Mouse (Mus musculus): ENCODE measurements around the gene Psen1. TPM values are rescaled to one million over a fixed set of nuclear protein-coding genes. Genes with fewer than 3 reads are reported as not detected.

Psen1 gene
- polyA plus RNA-seq, 1 experiment: 36.6 TPM

GRCm38 (mm10) chr12:83726510-83727308, 38.8 kb downstream of the Psen1 start:
- H3K4me3 ChIP-seq (ENCODE audit: insufficient read depth, poor library complexity, severe bottlenecking): no peak overlapping the region
- no peaks in the 10 kb centered on the region for H3K79me3 ChIP-seq (ENCODE audit: low read depth)
- peaks cover 72% of the 10 kb centered on the region for H3K36me3 ChIP-seq (ENCODE audit: control insufficient read depth, insufficient read depth)
- no peak overlapping the region for H3ac ChIP-seq (ENCODE audit: control insufficient read depth, insufficient read length, low read depth)
- H3K79me2 ChIP-seq (ENCODE audit: control insufficient read depth, insufficient read depth): no peaks in the 10 kb centered on the region
- TF ChIP-seq FOSL1 (IDR thresholded peaks at IDR 0.05; ENCODE audit: insufficient read depth, low read length, poor library complexity, severe bottlenecking) (no peak), USF1 (IDR thresholded peaks at IDR 0.05; ENCODE audit: low read depth) (no peak), MYOG (IDR thresholded peaks at IDR 0.05; ENCODE audit: control insufficient read depth, extremely low read depth, insufficient read length) (no peak), MYOD1 (IDR thresholded peaks at IDR 0.05; ENCODE audit: control insufficient read depth, insufficient read length, low read depth) (no peak), CEBPB (IDR thresholded peaks at IDR 0.05; ENCODE audit: low read depth) (no peak), CTCF (IDR thresholded peaks at IDR 0.05; ENCODE audit: control insufficient read depth, insufficient read depth, insufficient read length) (no peak), MAX (IDR thresholded peaks at IDR 0.05) (no peak)
- no peaks in the 10 kb centered on the region for H3K27me3 ChIP-seq (ENCODE audit: control insufficient read depth, insufficient read depth, insufficient read length)

- no peak for TF ChIP-seq CTCF (IDR thresholded peaks at IDR 0.05; ENCODE audit: control insufficient read depth, insufficient read depth, insufficient read length)
- TF ChIP-seq FOSL1 (IDR thresholded peaks at IDR 0.05; ENCODE audit: insufficient read depth, low read length, poor library complexity, severe bottlenecking): no peak
- no peak for TF ChIP-seq MYOD1 (IDR thresholded peaks at IDR 0.05; ENCODE audit: control insufficient read depth, insufficient read length, low read depth)
- no peak for TF ChIP-seq CEBPB (IDR thresholded peaks at IDR 0.05; ENCODE audit: low read depth)
- no peak for TF ChIP-seq USF1 (IDR thresholded peaks at IDR 0.05; ENCODE audit: low read depth)
- TF ChIP-seq MAX (IDR thresholded peaks at IDR 0.05): no peak
- TF ChIP-seq MYOG (IDR thresholded peaks at IDR 0.05; ENCODE audit: control insufficient read depth, extremely low read depth, insufficient read length): no peak
- Histone ChIP-seq H3K27me3 (ENCODE audit: control insufficient read depth, insufficient read depth, insufficient read length) (no peaks in the 10 kb centered on the region), H3K4me3 (ENCODE audit: insufficient read depth, poor library complexity, severe bottlenecking) (no peak overlapping the region), H3K79me3 (ENCODE audit: low read depth) (no peaks in the 10 kb centered on the region), H3ac (ENCODE audit: control insufficient read depth, insufficient read length, low read depth) (no peak overlapping the region), H3K79me2 (ENCODE audit: control insufficient read depth, insufficient read depth) (no peaks in the 10 kb centered on the region), H3K36me3 (ENCODE audit: control insufficient read depth, insufficient read depth) (peaks cover 61% of the 10 kb centered on the region)
Measured at GRCm38 (mm10) chr12:83732225-83732624, 44.3 kb downstream of the Psen1 start.

GRCm38 (mm10) chr12:83734047-83734446, 46.1 kb downstream of the Psen1 start:
- TF ChIP-seq CTCF (IDR thresholded peaks at IDR 0.05; ENCODE audit: control insufficient read depth, insufficient read depth, insufficient read length) (no peak), MAX (IDR thresholded peaks at IDR 0.05) (no peak), USF1 (IDR thresholded peaks at IDR 0.05; ENCODE audit: low read depth) (no peak)
- peaks cover 43% of the 10 kb centered on the region for H3K36me3 ChIP-seq (ENCODE audit: control insufficient read depth, insufficient read depth)

GRCm38 (mm10) chr12:83736236-83736635, 48.3 kb downstream of the Psen1 start:
- no peaks in the 10 kb centered on the region for H3K79me3 ChIP-seq (ENCODE audit: low read depth)
- H3K4me3 ChIP-seq (ENCODE audit: insufficient read depth, poor library complexity, severe bottlenecking): no peak overlapping the region
- no peak overlapping the region for H3ac ChIP-seq (ENCODE audit: control insufficient read depth, insufficient read length, low read depth)
- H3K36me3 ChIP-seq (ENCODE audit: control insufficient read depth, insufficient read depth): peaks cover 23% of the 10 kb centered on the region
- no peaks in the 10 kb centered on the region for H3K27me3 ChIP-seq (ENCODE audit: control insufficient read depth, insufficient read depth, insufficient read length)
- no peaks in the 10 kb centered on the region for H3K79me2 ChIP-seq (ENCODE audit: control insufficient read depth, insufficient read depth)
- TF ChIP-seq MYOG (IDR thresholded peaks at IDR 0.05; ENCODE audit: control insufficient read depth, extremely low read depth, insufficient read length): no peak
- no peak for TF ChIP-seq CEBPB (IDR thresholded peaks at IDR 0.05; ENCODE audit: low read depth)
- no peak for TF ChIP-seq MAX (IDR thresholded peaks at IDR 0.05)
- TF ChIP-seq USF1 (IDR thresholded peaks at IDR 0.05; ENCODE audit: low read depth): no peak
- no peak for TF ChIP-seq CTCF (IDR thresholded peaks at IDR 0.05; ENCODE audit: control insufficient read depth, insufficient read depth, insufficient read length)
- TF ChIP-seq MYOD1 (IDR thresholded peaks at IDR 0.05; ENCODE audit: control insufficient read depth, insufficient read length, low read depth): no peak
- no peak for TF ChIP-seq FOSL1 (IDR thresholded peaks at IDR 0.05; ENCODE audit: insufficient read depth, low read length, poor library complexity, severe bottlenecking)

More at GRCm38 (mm10) chr12:83734047-83734446, 46.1 kb downstream of the Psen1 start:
- H3K79me2 ChIP-seq (ENCODE audit: control insufficient read depth, insufficient read depth): no peaks in the 10 kb centered on the region
- no peaks in the 10 kb centered on the region for H3K27me3 ChIP-seq (ENCODE audit: control insufficient read depth, insufficient read depth, insufficient read length)
- H3K79me3 ChIP-seq (ENCODE audit: low read depth): no peaks in the 10 kb centered on the region
- H3ac ChIP-seq (ENCODE audit: control insufficient read depth, insufficient read length, low read depth): no peak overlapping the region
- no peak overlapping the region for H3K4me3 ChIP-seq (ENCODE audit: insufficient read depth, poor library complexity, severe bottlenecking)

GRCm38 (mm10) chr12:83738651-83739050, 50.7 kb downstream of the Psen1 start:
- H3K27me3 ChIP-seq (ENCODE audit: control insufficient read depth, insufficient read depth, insufficient read length): no peaks in the 10 kb centered on the region
- H3K79me2 ChIP-seq (ENCODE audit: control insufficient read depth, insufficient read depth): no peaks in the 10 kb centered on the region
- H3ac ChIP-seq (ENCODE audit: control insufficient read depth, insufficient read length, low read depth): no peak overlapping the region
- H3K79me3 ChIP-seq (ENCODE audit: low read depth): no peaks in the 10 kb centered on the region
- H3K4me3 ChIP-seq (ENCODE audit: insufficient read depth, poor library complexity, severe bottlenecking): no peak overlapping the region
- H3K36me3 ChIP-seq (ENCODE audit: control insufficient read depth, insufficient read depth): peaks cover 12% of the 10 kb centered on the region
- TF ChIP-seq CEBPB (IDR thresholded peaks at IDR 0.05; ENCODE audit: low read depth): no peak
- TF ChIP-seq USF1 (IDR thresholded peaks at IDR 0.05; ENCODE audit: low read depth): no peak
- no peak for TF ChIP-seq MYOG (IDR thresholded peaks at IDR 0.05; ENCODE audit: control insufficient read depth, extremely low read depth, insufficient read length)
- TF ChIP-seq FOSL1 (IDR thresholded peaks at IDR 0.05; ENCODE audit: insufficient read depth, low read length, poor library complexity, severe bottlenecking): no peak
- TF ChIP-seq MYOD1 (IDR thresholded peaks at IDR 0.05; ENCODE audit: control insufficient read depth, insufficient read length, low read depth): no peak
- TF ChIP-seq CTCF (IDR thresholded peaks at IDR 0.05; ENCODE audit: control insufficient read depth, insufficient read depth, insufficient read length): no peak
- TF ChIP-seq MAX (IDR thresholded peaks at IDR 0.05): no peak
